12 mouse cellular contexts compared by ENCODE assay signal in the genomic region with DNA sequence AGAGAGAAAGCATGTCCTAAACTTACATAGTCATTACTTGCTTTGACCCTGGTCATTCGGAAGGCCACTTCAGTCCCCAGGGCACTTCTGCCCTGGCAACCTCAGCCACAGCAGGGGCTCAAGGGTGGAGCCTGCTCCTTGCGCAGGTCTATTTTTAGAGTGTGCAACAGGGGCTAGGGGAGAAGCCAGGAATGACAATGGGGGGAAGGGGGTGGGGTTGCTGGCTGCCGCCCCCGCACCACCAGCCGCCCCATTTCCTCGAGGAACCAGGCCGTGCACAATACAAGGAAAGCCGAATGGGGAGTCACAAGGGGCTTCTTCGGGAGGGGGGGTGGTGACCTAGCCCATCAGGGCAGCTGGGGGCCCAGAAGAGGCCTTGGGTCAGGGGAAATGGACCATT. TPM values are rescaled to one million over a fixed set of nuclear protein-coding genes. Genes with fewer than 3 reads are reported as not detected.
A peak's percentile ranks its signal among the peaks of the same experiment; 100 is the strongest.
DNase-seq lines count a peak whose midpoint lies in the region; ATAC-seq and TF ChIP-seq lines count a peak whose summit lies in the region.
"Had no signal": no experiment of that assay in that cellular context is flagged by ENCODE, and none has a peak within 500 bp of the region (broad histone marks: within the 10 kb centered on the region; RNA-seq: fewer than 3 reads in every experiment).

No protein-coding gene starts in this region.

- H3K4me1 ChIP-seq in kidney, adult 2 months (ENCODE audit: control insufficient read depth, insufficient read depth, low read length): no peaks in the 10 kb centered on the region
- no peaks in the 10 kb centered on the region for H3K4me1 ChIP-seq in kidney, embryonic 14.5 days (ENCODE audit: control insufficient read depth, insufficient read depth, low read length)
- peaks cover 14% of the 10 kb centered on the region; the same call in 1 of the 2 replicates for H3K4me1 ChIP-seq in brown adipose tissue, adult 24 weeks (ENCODE audit: control insufficient read depth, insufficient read depth, insufficient read length, low read length)
- peaks cover 13 to 15% of the 10 kb centered on the region in 2 experiments for H3K4me1 ChIP-seq in heart, embryonic 14.5 days (ENCODE audit: control insufficient read depth in 2 of 2, insufficient read depth in 2 of 2, low read length in 2 of 2)
- H3K4me1 ChIP-seq in limb, embryonic 10.5 days: peaks cover 13% of the 10 kb centered on the region
- H3K4me1 ChIP-seq: midbrain, embryonic 15.5 days had no signal

- DNase-seq in kidney, adult 2 months: peak; percentile 32
- DNase-seq in limb, embryonic 10.5 days (ENCODE audit: low spot score): no peak
- no peak for DNase-seq in layer of hippocampus, adult 9-11 months
- no peak for DNase-seq in cerebellum, adult 18-20 months
- no peak for DNase-seq in spleen, postnatal 14 days (ENCODE audit: low spot score in 2 of 2)
- DNase-seq: cerebellum, adult 2 months; gastrocnemius, postnatal 10 days had no signal

- 55% methylated on average over 9 of the region's 9 CpGs for WGBS in kidney, adult 2 months
- WGBS in kidney, embryonic 14.5 days: 64% methylated on average over 9 of the region's 9 CpGs
- WGBS in heart, embryonic 14.5 days: 27% methylated on average over 9 of the region's 9 CpGs
- 82% methylated on average over 9 of the region's 9 CpGs for WGBS in limb, embryonic 10.5 days

- no peak overlapping the region for H3K4me2 ChIP-seq in kidney, embryonic 14.5 days (replicated peaks; ENCODE audit: low read depth, low read length)
- peak overlapping the region; percentile 41 for H3K4me2 ChIP-seq in heart, embryonic 14.5 days (ENCODE audit: low read length)
- H3K4me2 ChIP-seq: midbrain, embryonic 15.5 days had no signal

- no peak; the same call in 1 of the 2 replicates for ATAC-seq in kidney, embryonic 14.5 days (ENCODE audit: low FRiP score, low TSS enrichment)
- peak; percentile 51 for ATAC-seq in heart, embryonic 14.5 days (ENCODE audit: insufficient number of reproducible peaks, insufficient read depth, low FRiP score, low read depth)
- ATAC-seq: midbrain, embryonic 15.5 days had no signal

- no peaks in the 10 kb centered on the region for H3K9me3 ChIP-seq in kidney, embryonic 14.5 days (ENCODE audit: control insufficient read depth, low read length)
- H3K9me3 ChIP-seq in heart, embryonic 14.5 days (ENCODE audit: control insufficient read depth, low read length): no peaks in the 10 kb centered on the region
- H3K9me3 ChIP-seq in limb, embryonic 10.5 days (replicated peaks): no peaks in the 10 kb centered on the region
- H3K9me3 ChIP-seq: midbrain, embryonic 15.5 days had no signal

- no peak for TF ChIP-seq POLR2A in kidney, adult 2 months (IDR thresholded peaks at IDR 0.05; ENCODE audit: low read depth, low read length)

- no peak overlapping the region for H3K4me3 ChIP-seq in kidney, adult 2 months (ENCODE audit: insufficient read depth, low read depth, low read length)
- no peak overlapping the region for H3K4me3 ChIP-seq in kidney, embryonic 14.5 days (ENCODE audit: low read length)
- no peak overlapping the region for H3K4me3 ChIP-seq in brown adipose tissue, adult 24 weeks (ENCODE audit: insufficient read depth, low read depth, low read length)
- H3K4me3 ChIP-seq in heart, embryonic 14.5 days (ENCODE audit: control insufficient read depth in 1 of 2, insufficient read depth in 1 of 2, low read depth in 1 of 2, low read length in 2 of 2): no peak overlapping the region
- H3K4me3 ChIP-seq in limb, embryonic 10.5 days: no peak overlapping the region
- H3K4me3 ChIP-seq: midbrain, embryonic 15.5 days had no signal

- H3K9ac ChIP-seq in kidney, embryonic 14.5 days (ENCODE audit: low read depth, low read length): no peak overlapping the region
- no peak overlapping the region for H3K9ac ChIP-seq in heart, embryonic 14.5 days (ENCODE audit: low read length)
- H3K9ac ChIP-seq: midbrain, embryonic 15.5 days had no signal

- no peaks in the 10 kb centered on the region for H3K27me3 ChIP-seq in kidney, adult 2 months (replicated peaks; ENCODE audit: control insufficient read depth, insufficient read depth, low read length)
- no peaks in the 10 kb centered on the region for H3K27me3 ChIP-seq in kidney, embryonic 14.5 days (ENCODE audit: control insufficient read depth, insufficient read depth, low read length)
- H3K27me3 ChIP-seq in heart, embryonic 14.5 days (ENCODE audit: control insufficient read depth, insufficient read depth, low read length): no peaks in the 10 kb centered on the region
- no peaks in the 10 kb centered on the region for H3K27me3 ChIP-seq in limb, embryonic 10.5 days (ENCODE audit: low read depth, poor library complexity, severe bottlenecking)
- H3K27me3 ChIP-seq: midbrain, embryonic 15.5 days had no signal

- no peak overlapping the region for H3K27ac ChIP-seq in kidney, adult 2 months (ENCODE audit: insufficient read depth, low read depth, low read length)
- H3K27ac ChIP-seq in kidney, embryonic 14.5 days (ENCODE audit: low read depth, low read length): no peak overlapping the region
- H3K27ac ChIP-seq in brown adipose tissue, adult 24 weeks (replicated peaks; ENCODE audit: low read depth, low read length): peak overlapping the region; percentile 98
- peak overlapping the region; percentile 30 to 58; a peak in 2 of 4 replicates for H3K27ac ChIP-seq in heart, embryonic 14.5 days (replicated peaks in 1 of 2; ENCODE audit: control insufficient read depth in 1 of 2, insufficient read depth in 1 of 2, low read depth in 2 of 2, low read length in 2 of 2)
- H3K27ac ChIP-seq in limb, embryonic 10.5 days: 0 out of 2 replicates have a peak overlapping the region, but pooled peaks have one; percentile 5
- H3K27ac ChIP-seq: midbrain, embryonic 15.5 days had no signal

- no peak for TF ChIP-seq CTCF in kidney, adult 2 months (conservative IDR thresholded peaks at IDR 0.05; ENCODE audit: insufficient read depth, insufficient read length, low read depth, low read length)

- no peaks in the 10 kb centered on the region for H3K36me3 ChIP-seq in kidney, adult 2 months (ENCODE audit: control insufficient read depth, insufficient read depth, low read length)
- no peaks in the 10 kb centered on the region for H3K36me3 ChIP-seq in kidney, embryonic 14.5 days (ENCODE audit: control insufficient read depth, insufficient read depth, low read length)
- H3K36me3 ChIP-seq in heart, embryonic 14.5 days (ENCODE audit: control insufficient read depth, insufficient read depth, low read length): no peaks in the 10 kb centered on the region
- H3K36me3 ChIP-seq in limb, embryonic 10.5 days: no peaks in the 10 kb centered on the region
- H3K36me3 ChIP-seq: midbrain, embryonic 15.5 days had no signal

RNA-seq across cellular contexts. Expression of a gene that starts 37.0 kb away (rescaled TPM):
- 26.1 and 35.0 TPM in 2 replicates for polyA plus RNA-seq in kidney, adult 2 months (2012; rRNA removed)
- polyA plus RNA-seq in kidney, embryonic 14.5 days (2014; fragmentation: Nextera tagmentation; extraction: Ambion mirVana): 136 and 149 TPM in 2 replicates
- 90.2 and 95.3 TPM in 2 replicates for polyA plus RNA-seq in brown adipose tissue, adult 24 weeks (2012; ENCODE audit: insufficient read depth, insufficient read length, missing spikeins)
- polyA plus RNA-seq in heart, embryonic 14.5 days (2014; fragmentation: Nextera tagmentation; extraction: Ambion mirVana): 72.5 and 106 TPM in 2 replicates
- 77.4 and 77.6 TPM in 2 replicates for polyA plus RNA-seq in limb, embryonic 10.5 days (2016; fragmentation: Nextera tagmentation; extraction: Ambion mirVana)

RNA-seq across cellular contexts. Expression of a gene that starts 46.3 kb away (rescaled TPM):
- polyA plus RNA-seq in kidney, adult 2 months (2012; rRNA removed): 2.9 and 4.6 TPM in 2 replicates
- polyA plus RNA-seq in kidney, embryonic 14.5 days (2014; fragmentation: Nextera tagmentation; extraction: Ambion mirVana): 18.2 and 19.2 TPM in 2 replicates
- polyA plus RNA-seq in brown adipose tissue, adult 24 weeks (2012; ENCODE audit: insufficient read depth, insufficient read length, missing spikeins): 12.1 and 20.7 TPM in 2 replicates
- polyA plus RNA-seq in heart, embryonic 14.5 days (2014; fragmentation: Nextera tagmentation; extraction: Ambion mirVana): 16.0 and 19.5 TPM in 2 replicates
- 27.3 and 29.8 TPM in 2 replicates for polyA plus RNA-seq in limb, embryonic 10.5 days (2016; fragmentation: Nextera tagmentation; extraction: Ambion mirVana)
- polyA plus RNA-seq: liver, adult 2 months had no signal

Comparison
In these comparisons a context has a peak if more than half of its experiments do, and no peak if none do; other contexts are left out.
1. H3K27ac ChIP-seq: peak in brown adipose tissue, adult 24 weeks (single experiment), heart, embryonic 14.5 days (2 of 2) and limb, embryonic 10.5 days (single experiment); none in kidney, adult 2 months (single experiment) and kidney, embryonic 14.5 days (single experiment).